ENCODE assay signal across 19 mouse cellular contexts in genomic region chr2:161607372-161607771, GRCm38 (mm10).
A peak's percentile ranks its signal among the peaks of the same experiment; 100 is the strongest.
DNase-seq lines count a peak whose midpoint lies in the region; ATAC-seq lines count a peak whose summit lies in the region.
"Had no signal": no experiment of that assay in that cellular context is flagged by ENCODE, and none has a peak within 500 bp of the region (broad histone marks: within the 10 kb centered on the region; RNA-seq: fewer than 3 reads in every experiment).

No protein-coding gene starts in this region.

- H3K27ac ChIP-seq in kidney, embryonic 16.5 days (ENCODE audit: low read length), result no peak overlapping the region
- no peak overlapping the region for H3K27ac ChIP-seq in neural tube, embryonic 15.5 days (replicated peaks)
- H3K27ac ChIP-seq: embryonic facial prominence, embryonic 12.5 days; heart, embryonic 15.5 days; liver, embryonic 14.5 days; neural tube, embryonic 12.5 days had no signal

- no peak overlapping the region for H3K9ac ChIP-seq in kidney, embryonic 16.5 days (replicated peaks; ENCODE audit: low read length)
- no peak overlapping the region for H3K9ac ChIP-seq in neural tube, embryonic 15.5 days (replicated peaks)
- H3K9ac ChIP-seq: embryonic facial prominence, embryonic 12.5 days; heart, embryonic 15.5 days; liver, embryonic 14.5 days; neural tube, embryonic 12.5 days had no signal

- H3K4me2 ChIP-seq in kidney, embryonic 16.5 days (replicated peaks; ENCODE audit: low read depth, low read length), result no peak overlapping the region
- no peak overlapping the region for H3K4me2 ChIP-seq in neural tube, embryonic 15.5 days
- H3K4me2 ChIP-seq: embryonic facial prominence, embryonic 12.5 days; heart, embryonic 15.5 days; midbrain, embryonic 11.5 days; neural tube, embryonic 12.5 days had no signal

- no peaks in the 10 kb centered on the region for H3K36me3 ChIP-seq in kidney, embryonic 16.5 days (ENCODE audit: insufficient read depth, low read length)
- H3K36me3 ChIP-seq in neural tube, embryonic 15.5 days, result no peaks in the 10 kb centered on the region
- H3K36me3 ChIP-seq: embryonic facial prominence, embryonic 12.5 days; heart, embryonic 15.5 days; neural tube, embryonic 12.5 days had no signal

- H3K4me1 ChIP-seq in kidney, embryonic 16.5 days (ENCODE audit: insufficient read depth, low read length), result no peaks in the 10 kb centered on the region
- peaks cover 17% of the 10 kb centered on the region for H3K4me1 ChIP-seq in neural tube, embryonic 15.5 days
- H3K4me1 ChIP-seq: embryonic facial prominence, embryonic 12.5 days; heart, embryonic 15.5 days; neural tube, embryonic 12.5 days had no signal

- peak; percentile 3 for DNase-seq in cerebellum, adult 8-10 months
- peak; percentile 2 for DNase-seq in kidney, adult 9 months
- DNase-seq in Muller cell, postnatal 12 days (ENCODE audit: inconsistent ontology term), result peak; percentile 20
- DNase-seq in kidney, postnatal 14 days, result peak; percentile 41
- DNase-seq in spleen, postnatal 36 days (ENCODE audit: low spot score in 2 of 2), result no peak
- DNase-seq: adrenal gland, postnatal 14 days; gastrocnemius, postnatal 25 days; right cerebral cortex, postnatal 14 days; thymus, postnatal 14 days had no signal

- no peak overlapping the region for H3K4me3 ChIP-seq in kidney, embryonic 16.5 days (ENCODE audit: low read length)
- H3K4me3 ChIP-seq in neural tube, embryonic 15.5 days (replicated peaks), result no peak overlapping the region
- H3K4me3 ChIP-seq: embryonic facial prominence, embryonic 12.5 days; heart, embryonic 15.5 days; neural tube, embryonic 12.5 days had no signal

- 64% methylated on average over 4 of the region's 4 CpGs for WGBS in kidney, embryonic 16.5 days
- WGBS in neural tube, embryonic 15.5 days, result 73% methylated on average over 4 of the region's 4 CpGs

- no peaks in the 10 kb centered on the region for H3K27me3 ChIP-seq in kidney, embryonic 16.5 days (ENCODE audit: insufficient read depth, low read length)
- H3K27me3 ChIP-seq in neural tube, embryonic 15.5 days (replicated peaks), result no peaks in the 10 kb centered on the region
- H3K27me3 ChIP-seq: embryonic facial prominence, embryonic 12.5 days; heart, embryonic 15.5 days; neural tube, embryonic 12.5 days had no signal

- no peaks in the 10 kb centered on the region for H3K9me3 ChIP-seq in kidney, embryonic 16.5 days (ENCODE audit: low read length)
- no peaks in the 10 kb centered on the region for H3K9me3 ChIP-seq in neural tube, embryonic 15.5 days (replicated peaks)
- H3K9me3 ChIP-seq: embryonic facial prominence, embryonic 12.5 days; heart, embryonic 15.5 days; neural tube, embryonic 12.5 days had no signal

- ATAC-seq in cerebellum, adult (ENCODE audit: insufficient number of reproducible peaks, low FRiP score, low TSS enrichment), result no peak
- no peak for ATAC-seq in kidney, embryonic 16.5 days (ENCODE audit: low FRiP score, low TSS enrichment)
- ATAC-seq in neural tube, embryonic 15.5 days (ENCODE audit: low FRiP score), result no peak
- ATAC-seq: forebrain, embryonic 16.5 days; lung, postnatal 0 days had no signal

Comparison
In these comparisons a context has a peak if more than half of its experiments do, and no peak if none do; other contexts are left out.
1. DNase-seq: peak in cerebellum, adult 8-10 months (single experiment), kidney, adult 9 months (single experiment), Muller cell, postnatal 12 days (single experiment) and kidney, postnatal 14 days (single experiment); none in spleen, postnatal 36 days (0 of 2).